Mouse (Mus musculus): Measurements from ENCODE around the gene Tas1r3. TPM values are rescaled to one million over a fixed set of nuclear protein-coding genes. Genes with fewer than 3 reads are reported as not detected.

The Tas1r3 gene
- total and polyA plus RNA-seq, 3 experiments, result 0.62 to 54.9 (median 1.1) TPM

- TF ChIP-seq POLR2AphosphoS5 (IDR thresholded peaks at IDR 0.05; ENCODE audit: borderline replicate concordance, low read depth, low read length) (no peak), MAFK (IDR thresholded peaks at IDR 0.05; ENCODE audit: borderline replicate concordance, low read depth, low read length) (peak; percentile 75), HCFC1 (IDR thresholded peaks at IDR 0.05; ENCODE audit: low read depth, low read length) (peak; percentile 75), POLR2A (IDR thresholded peaks at IDR 0.05; ENCODE audit: control insufficient read depth in 1 of 2, insufficient read depth in 1 of 2, low read depth in 1 of 2, low read length in 2 of 2, poor library complexity in 1 of 2) (no peak), NRF1 (IDR thresholded peaks at IDR 0.05; ENCODE audit: insufficient read depth, low read depth, low read length, poor library complexity, severe bottlenecking) (0 out of 2 replicates have a peak, but pooled peaks have one; percentile 21), BHLHE40 (IDR thresholded peaks at IDR 0.05; ENCODE audit: borderline replicate concordance, low read depth, low read length) (no peak), JUND (IDR thresholded peaks at IDR 0.05; ENCODE audit: low read depth, low read length) (no peak), SIN3A (IDR thresholded peaks at IDR 0.05; ENCODE audit: low read length) (peak; percentile 86), POLR2AphosphoS2 (IDR thresholded peaks at IDR 0.05; ENCODE audit: low read length) (no peak), MXI1 (IDR thresholded peaks at IDR 0.05; ENCODE audit: low read depth, low read length) (peak; percentile 71), CHD2 (IDR thresholded peaks at IDR 0.05; ENCODE audit: low read length) (no peak)
These were observed 31.2 kb upstream of the Tas1r3 start (continued) for GRCm38 (mm10) chr4:155894311-155894881.

GRCm38 (mm10) chr4:155893212-155893690, 30.1 kb upstream of the Tas1r3 start:
- Histone ChIP-seq H3K27ac (ENCODE audit: control insufficient read depth, low read depth, low read length) (peak overlapping the region; percentile 25; the same call in 1 of the 2 replicates), H3K79me2 (ENCODE audit: control insufficient read depth, insufficient read depth, low read length, poor library complexity) (peaks cover 50% of the 10 kb centered on the region), H3K9ac (ENCODE audit: control insufficient read depth, low read depth, low read length, poor library complexity, severe bottlenecking) (peak overlapping the region; percentile 89), H3K9me3 (replicated peaks; ENCODE audit: insufficient read depth, low read length) (no peaks in the 10 kb centered on the region), H3K4me3 (ENCODE audit: control insufficient read depth in 1 of 2, insufficient read depth in 1 of 2, low read depth in 2 of 2, low read length in 2 of 2) (peak overlapping the region; percentile 79 to 88), H3K36me3 (ENCODE audit: control insufficient read depth in 1 of 2, insufficient read depth in 2 of 2, low read length in 2 of 2) (peaks cover 0 to 4% of the 10 kb centered on the region in 2 experiments; a peak in 3 of 4 replicates), H3K4me1 (ENCODE audit: control insufficient read depth in 1 of 2, insufficient read depth in 2 of 2, low read length in 2 of 2) (peaks cover 5 to 17% of the 10 kb centered on the region in 2 experiments; a peak in 3 of 4 replicates), H3K27me3 (ENCODE audit: control insufficient read depth in 1 of 2, insufficient read depth in 2 of 2, low read length in 2 of 2) (no peaks in the 10 kb centered on the region)
- peak; percentile 38; the same call in 1 of the 2 replicates for TF ChIP-seq MAX (IDR thresholded peaks at IDR 0.05; ENCODE audit: low read length)
- TF ChIP-seq GATA1 (IDR thresholded peaks at IDR 0.05; ENCODE audit: low read depth, low read length), result no peak
- peak; percentile 43 for DNase-seq (ENCODE audit: low read depth, low spot score)

GRCm38 (mm10) chr4:155892438-155893211, 29.5 kb upstream of the Tas1r3 start:
- Histone ChIP-seq H3K27me3 (ENCODE audit: control insufficient read depth in 1 of 2, insufficient read depth in 2 of 2, low read length in 2 of 2) (no peaks in the 10 kb centered on the region), H3K36me3 (ENCODE audit: control insufficient read depth in 1 of 2, insufficient read depth in 2 of 2, low read length in 2 of 2) (peaks cover 0 to 4% of the 10 kb centered on the region in 2 experiments; a peak in 3 of 4 replicates), H3K9me3 (replicated peaks; ENCODE audit: insufficient read depth, low read length) (no peaks in the 10 kb centered on the region), H3K4me3 (ENCODE audit: control insufficient read depth in 1 of 2, insufficient read depth in 1 of 2, low read depth in 2 of 2, low read length in 2 of 2) (peak overlapping the region; percentile 79 to 88), H3K9ac (ENCODE audit: control insufficient read depth, low read depth, low read length, poor library complexity, severe bottlenecking) (peak overlapping the region; percentile 89), H3K79me2 (ENCODE audit: control insufficient read depth, insufficient read depth, low read length, poor library complexity) (peaks cover 50% of the 10 kb centered on the region), H3K27ac (ENCODE audit: control insufficient read depth, low read depth, low read length) (peak overlapping the region; percentile 20), H3K4me1 (ENCODE audit: control insufficient read depth in 1 of 2, insufficient read depth in 2 of 2, low read length in 2 of 2) (peaks cover 5 to 17% of the 10 kb centered on the region in 2 experiments; a peak in 3 of 4 replicates)
- DNase-seq (ENCODE audit: low read depth, low spot score), result peak; percentile 69
- no peak for TF ChIP-seq CHD2 (IDR thresholded peaks at IDR 0.05; ENCODE audit: low read length)
- TF ChIP-seq JUND (IDR thresholded peaks at IDR 0.05; ENCODE audit: low read depth, low read length), result no peak
- 0 out of 2 replicates have a peak, but pooled peaks have one; percentile 21 for TF ChIP-seq MYC (IDR thresholded peaks at IDR 0.05; ENCODE audit: low read depth, low read length)
- TF ChIP-seq MAX (IDR thresholded peaks at IDR 0.05; ENCODE audit: low read length), result peak; percentile 52; the same call in 1 of the 2 replicates
- no peak for TF ChIP-seq USF1 (IDR thresholded peaks at IDR 0.05; ENCODE audit: low read depth, low read length)
- TF ChIP-seq TAL1 (IDR thresholded peaks at IDR 0.05; ENCODE audit: low read length), result no peak
- 0 out of 2 replicates have a peak, but pooled peaks have one; percentile 32 for TF ChIP-seq TBP (IDR thresholded peaks at IDR 0.05; ENCODE audit: low read depth, low read length)
- TF ChIP-seq MEF2A (IDR thresholded peaks at IDR 0.05; ENCODE audit: extremely low read depth, insufficient replicate concordance, low read depth, low read length, poor library complexity, severe bottlenecking), result no peak
- no peak for TF ChIP-seq KAT2A (conservative IDR thresholded peaks at IDR 0.05; ENCODE audit: low read depth, low read length)
- peak; percentile 86 for TF ChIP-seq MXI1 (IDR thresholded peaks at IDR 0.05; ENCODE audit: low read depth, low read length)
- 0 out of 2 replicates have a peak, but pooled peaks have one; percentile 7 for TF ChIP-seq ETS1 (IDR thresholded peaks at IDR 0.05; ENCODE audit: low read depth, low read length)
- TF ChIP-seq ZMIZ1 (IDR thresholded peaks at IDR 0.05; ENCODE audit: low read depth, low read length), result no peak
- peak; percentile 13; the same call in 1 of the 2 replicates for TF ChIP-seq HCFC1 (IDR thresholded peaks at IDR 0.05; ENCODE audit: low read depth, low read length)
- no peak for TF ChIP-seq ZC3H11A (IDR thresholded peaks at IDR 0.05; ENCODE audit: low read depth, low read length)
- no peak for TF ChIP-seq BHLHE40 (IDR thresholded peaks at IDR 0.05; ENCODE audit: borderline replicate concordance, low read depth, low read length)
- 0 out of 2 replicates have a peak, but pooled peaks have one; percentile 6 for TF ChIP-seq ELF1 (IDR thresholded peaks at IDR 0.05; ENCODE audit: low read depth, low read length)
- no peak for TF ChIP-seq MYB (IDR thresholded peaks at IDR 0.05; ENCODE audit: low read depth, low read length)
- peak; percentile 61 for TF ChIP-seq SIN3A (IDR thresholded peaks at IDR 0.05; ENCODE audit: low read length)

Measured in MEL (cell line).